Mouse (Mus musculus) heart, adult 2 months (tissue): Measurements from ENCODE around the gene Zbtb37.

Source experiments
- CTCF ChIP-seq: fragments of 200-600 bp; IDR thresholded peaks from 2 replicates; pipeline ENCODE4 v1.8.1; 2022; ENCODE audit warnings: antibody characterized with exemption, mild to moderate bottlenecking, moderate library complexity
- POLR2A ChIP-seq: fragments of 200-500 bp; IDR thresholded peaks from 2 replicates; pipeline ENCODE4 v1.6.1; 2011; ENCODE audit warnings: mild to moderate bottlenecking, low read depth, low read length, control low read depth; ENCODE audit not compliant: insufficient read depth

- TF ChIP-seq CTCF, result no peak
- no peak for TF ChIP-seq POLR2A
These were observed 51.8 kb downstream of the Zbtb37 start for GRCm38 (mm10) chr1:160982887-160983286.
